Mouse (Mus musculus): ENCODE measurements around the gene Ccn6.
A peak's percentile ranks its signal among the peaks of the same experiment; 100 is the strongest.
"Not testable (repeated sequence)": the region's sequence is repeated elsewhere in the genome, so short reads cannot be mapped to it uniquely, and the experiment has no call there.

Ccn6 gene

DNA sequence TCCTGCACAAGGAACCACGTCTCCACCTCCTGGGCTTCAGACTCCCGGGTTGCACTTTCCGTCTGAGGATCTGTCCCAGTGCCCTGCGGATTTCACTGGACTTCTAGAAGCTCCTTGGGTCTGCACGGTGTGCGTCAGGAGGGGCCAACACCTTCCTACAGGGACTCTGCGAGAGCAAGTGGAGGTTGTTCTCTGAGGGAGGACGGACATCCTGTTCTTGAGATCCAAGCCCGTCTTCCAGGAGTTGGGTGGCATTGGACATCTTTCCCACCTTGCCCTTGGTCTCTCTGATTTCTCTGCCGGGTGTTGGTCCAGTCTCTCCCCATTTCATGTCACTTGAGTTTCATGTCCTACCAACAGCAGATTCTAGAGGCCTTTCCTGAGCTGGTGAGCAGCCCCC lies at the start of gene Ccn6:
Gene Ccn6, minus strand, starts transcription at position 101 of the 400 bp plus-strand sequence.
- no peak for DNase-seq (ENCODE audit: low read depth, low spot score)

DNA sequence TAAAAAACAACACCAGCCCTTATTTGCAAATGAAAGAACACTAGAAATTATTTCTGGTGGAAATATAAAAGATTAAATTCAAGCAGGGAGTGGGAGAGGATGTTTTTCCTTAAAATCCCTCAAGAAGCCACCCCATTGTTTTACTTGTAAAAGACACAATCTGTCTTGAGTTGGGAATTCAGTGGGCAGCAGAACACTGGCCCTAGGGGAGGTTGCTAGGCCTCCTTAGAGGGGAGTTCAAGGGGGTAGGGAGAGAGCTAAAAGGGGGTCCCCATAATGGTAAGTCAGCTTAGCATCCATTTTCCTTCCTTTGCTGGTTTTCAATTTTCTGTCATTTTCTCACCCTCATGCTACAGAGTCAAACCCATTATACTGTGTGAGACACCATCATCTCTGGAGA lies 46.4 kb upstream of the Ccn6 start:
- DNase-seq (ENCODE audit: low read depth, low spot score): no peak

DNA sequence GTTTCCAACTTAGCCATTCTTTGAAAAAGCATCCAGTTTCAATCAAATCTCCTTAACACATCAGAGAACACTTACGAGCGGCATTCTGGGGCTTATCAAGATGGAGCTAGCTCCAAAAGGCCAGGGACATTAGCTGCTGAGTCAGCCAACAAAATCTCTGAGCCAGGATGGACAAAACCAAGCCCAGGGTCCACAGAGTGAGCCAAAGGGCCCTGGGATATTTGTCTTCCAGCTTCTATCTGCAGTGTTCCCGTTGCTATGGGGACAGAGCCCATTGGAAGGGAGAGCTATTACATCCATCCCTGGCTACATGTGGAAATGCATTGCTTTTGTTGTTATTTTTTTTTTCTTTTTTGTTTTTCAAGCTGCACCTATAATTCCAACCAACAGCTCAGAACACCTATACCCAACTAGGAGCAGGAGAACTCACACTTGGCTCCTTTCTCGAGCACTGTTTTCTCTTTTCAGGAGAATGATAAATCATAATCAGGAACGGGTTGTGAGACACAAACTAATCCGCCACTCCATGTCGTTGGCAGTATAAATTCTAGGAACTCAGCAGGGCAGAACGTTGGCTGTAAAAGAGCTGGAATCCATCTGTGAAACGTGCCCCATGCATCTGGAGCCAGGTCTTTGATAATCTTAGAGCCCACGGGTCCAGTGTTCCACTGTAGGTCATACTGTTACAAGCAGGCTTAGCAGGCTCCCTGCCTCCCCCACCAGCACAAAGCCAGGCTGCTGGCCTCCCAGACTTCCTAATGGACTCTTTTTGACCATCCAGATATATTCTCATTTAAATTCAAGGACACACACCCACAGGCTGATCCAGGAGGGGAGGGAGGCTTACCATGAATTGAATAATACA lies 45.8 kb upstream of the Ccn6 start:
- DNase-seq (ENCODE audit: low read depth, low spot score): no peak

DNA sequence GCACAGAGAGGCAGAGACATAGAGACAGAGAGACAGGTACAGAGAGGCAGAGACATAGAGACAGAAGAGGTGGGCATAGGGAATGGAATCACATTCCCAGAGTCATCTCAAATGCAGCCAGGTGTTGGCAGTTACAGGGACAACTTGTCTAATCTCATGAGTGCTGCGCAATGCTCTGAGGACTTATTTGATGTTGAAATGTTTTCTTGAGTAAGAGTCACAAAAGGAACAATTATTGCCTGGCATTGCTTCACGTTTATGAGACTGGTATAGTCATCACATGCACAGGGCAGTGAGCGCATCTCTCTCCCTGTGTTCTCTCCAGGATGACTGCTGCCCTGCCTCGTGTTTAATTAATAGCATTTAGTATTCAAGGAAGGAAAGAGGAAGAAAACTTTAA lies 45.1 kb upstream of the Ccn6 start:
- no peak for DNase-seq (ENCODE audit: low read depth, low spot score)

DNA sequence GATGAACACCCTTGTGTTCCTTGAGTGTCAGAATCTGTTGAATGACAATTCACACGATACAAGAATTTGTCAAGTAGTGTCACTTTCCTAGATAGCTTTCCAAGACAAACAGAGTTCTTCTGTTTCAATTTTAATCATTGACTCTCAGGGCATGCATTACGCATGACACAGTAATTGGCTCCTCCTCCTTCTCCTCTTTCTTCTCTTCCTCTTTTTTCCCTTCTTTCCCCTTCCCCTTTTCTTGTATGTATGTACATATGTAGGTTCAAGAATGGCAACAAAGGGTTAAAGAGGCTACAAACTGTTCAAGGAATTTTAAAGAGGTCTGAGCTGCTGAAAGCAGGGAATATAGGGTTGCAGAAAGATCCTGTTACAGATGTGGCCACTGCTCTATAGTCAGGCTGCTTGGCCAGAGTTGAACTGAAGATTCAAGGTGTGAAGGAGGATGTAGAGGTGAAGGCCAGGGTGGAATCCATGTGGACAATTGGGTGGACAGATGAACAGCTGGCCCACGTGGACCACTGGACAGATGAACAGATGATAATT lies 43.8 kb upstream of the Ccn6 start:
- no peak for DNase-seq (ENCODE audit: low read depth, low spot score)

DNA sequence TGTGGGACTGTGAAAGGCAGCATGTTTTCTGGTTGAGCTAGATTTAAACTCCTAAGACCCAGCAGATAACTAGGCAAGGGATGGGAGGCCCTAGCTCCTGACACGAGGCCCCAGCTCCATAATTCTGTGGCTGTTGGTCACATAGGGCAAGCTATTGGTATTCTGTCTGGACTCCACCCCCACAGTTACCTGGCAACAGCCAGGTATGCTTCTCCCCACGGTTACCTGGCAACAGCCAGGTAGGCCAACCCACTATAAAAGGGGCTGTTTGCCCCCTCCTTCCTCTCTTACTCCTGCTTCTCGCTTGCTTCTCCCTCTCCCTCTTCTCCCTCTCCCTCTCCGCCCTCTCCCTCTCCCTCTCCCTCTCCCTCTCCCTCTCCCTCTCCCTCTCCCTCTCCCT lies 38.9 kb upstream of the Ccn6 start:
- no peak for DNase-seq (ENCODE audit: low read depth, low spot score)

DNA sequence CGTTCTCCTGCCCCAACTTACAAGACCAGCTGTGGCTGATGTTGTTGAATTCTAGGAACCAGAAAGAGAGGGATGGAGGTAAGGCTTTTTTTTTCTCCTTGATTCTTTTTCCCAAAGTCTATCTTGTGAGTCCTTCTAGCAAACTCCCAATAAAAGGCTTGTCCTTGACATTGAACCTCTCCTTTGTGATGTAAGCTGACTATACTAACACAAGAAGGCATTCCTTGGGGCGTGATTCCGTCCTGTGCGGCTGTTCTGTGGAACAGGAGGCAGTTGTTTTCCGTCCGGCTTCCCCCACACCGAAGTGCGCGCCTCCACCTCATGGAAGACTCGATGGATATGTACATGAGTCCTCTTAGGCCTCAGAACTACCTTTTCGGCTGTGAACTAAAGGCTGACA lies 34.6 kb upstream of the Ccn6 start:
- not testable (repeated sequence) for DNase-seq (ENCODE audit: low read depth, low spot score)

DNA sequence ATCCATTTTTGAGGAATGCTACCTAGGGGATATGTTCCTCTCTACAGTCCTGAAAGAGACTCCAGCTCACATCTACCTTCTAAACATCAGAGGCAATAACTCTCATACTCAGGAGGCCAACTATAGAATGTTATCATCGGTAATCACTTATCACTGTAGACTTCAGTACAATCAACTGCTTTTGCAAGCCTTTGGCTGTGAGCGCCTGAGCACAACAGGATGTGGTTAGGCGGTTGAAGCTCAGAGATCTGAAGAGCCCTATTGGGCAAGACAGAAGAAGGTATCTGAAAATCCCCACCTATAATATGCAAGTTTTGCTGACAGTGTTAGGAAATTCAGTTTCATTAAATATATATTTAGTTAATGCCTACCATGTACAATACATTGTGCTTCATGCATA lies 29.1 kb upstream of the Ccn6 start:
- no peak for DNase-seq (ENCODE audit: low read depth, low spot score)

DNA sequence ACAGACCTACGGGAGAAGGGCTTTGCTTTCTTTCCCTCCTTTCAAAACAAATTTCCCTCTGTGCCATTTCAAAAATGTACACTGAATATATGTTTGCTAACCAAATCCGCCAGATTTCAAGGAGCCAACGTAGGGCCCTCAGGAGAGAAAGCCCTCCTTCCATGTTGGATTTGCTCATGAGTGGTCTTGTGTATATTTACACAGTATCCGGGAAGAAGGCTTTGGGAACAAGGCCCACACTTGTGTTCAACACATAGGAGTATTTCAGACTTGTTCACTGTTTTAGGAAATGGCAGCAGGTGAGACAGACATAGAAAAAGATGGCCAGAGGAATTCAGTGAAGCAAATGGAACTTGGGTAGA lies 21.9 kb upstream of the Ccn6 start:
- DNase-seq (ENCODE audit: low read depth, low spot score): no peak

DNA sequence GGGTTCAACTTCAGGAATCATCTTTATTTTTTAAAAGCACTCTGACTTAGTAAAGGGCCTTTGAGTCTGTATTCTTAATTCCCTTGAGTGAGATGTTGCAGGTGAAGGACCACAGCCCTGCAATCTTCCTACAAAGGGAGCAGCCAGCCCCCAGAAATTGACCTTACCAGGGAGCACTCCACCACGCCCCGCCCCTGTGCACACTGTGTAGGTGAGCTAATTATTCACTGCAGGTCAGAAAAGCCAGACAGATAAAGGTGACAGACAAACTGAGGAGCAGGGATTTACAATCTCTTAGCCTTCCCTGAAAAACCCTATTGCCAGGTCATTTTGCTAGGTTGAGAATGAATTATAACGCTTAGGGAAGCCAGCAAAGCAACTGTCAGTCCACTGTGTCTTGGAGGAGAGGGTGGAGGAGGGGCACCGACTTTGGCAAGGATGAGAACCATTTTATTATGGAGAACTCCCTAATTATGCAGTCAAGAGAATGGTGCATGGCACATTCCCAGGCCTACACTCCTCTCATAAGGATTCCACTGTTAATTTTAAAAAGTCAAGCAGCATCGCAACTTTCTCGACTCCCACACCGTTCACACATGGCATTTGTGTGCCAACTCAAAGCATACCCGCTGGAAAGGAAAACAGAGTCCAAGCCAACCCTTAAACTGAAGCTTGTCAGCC lies 21.4 kb upstream of the Ccn6 start:
- no peak for DNase-seq (ENCODE audit: low read depth, low spot score)

DNA sequence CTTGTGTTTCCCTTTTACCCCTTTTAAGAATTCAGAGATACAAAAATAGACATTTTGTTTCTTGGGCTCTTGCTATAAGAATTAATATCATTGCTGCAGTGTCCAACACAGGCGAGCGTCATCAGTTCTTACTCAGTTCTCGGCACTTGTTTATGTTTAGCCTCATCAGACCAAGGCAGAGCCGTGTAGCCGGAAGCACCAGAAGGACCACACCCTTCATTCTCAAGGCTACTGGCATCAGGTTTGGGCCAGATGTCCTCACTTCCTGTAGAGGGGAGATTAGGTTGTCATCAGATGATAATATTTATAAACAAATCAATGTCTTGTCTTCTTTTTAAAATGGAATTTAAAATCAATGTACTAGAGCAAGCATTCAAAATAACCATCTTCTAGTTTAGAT lies 13.4 kb upstream of the Ccn6 start:
- no peak for DNase-seq (ENCODE audit: low read depth, low spot score)

DNA sequence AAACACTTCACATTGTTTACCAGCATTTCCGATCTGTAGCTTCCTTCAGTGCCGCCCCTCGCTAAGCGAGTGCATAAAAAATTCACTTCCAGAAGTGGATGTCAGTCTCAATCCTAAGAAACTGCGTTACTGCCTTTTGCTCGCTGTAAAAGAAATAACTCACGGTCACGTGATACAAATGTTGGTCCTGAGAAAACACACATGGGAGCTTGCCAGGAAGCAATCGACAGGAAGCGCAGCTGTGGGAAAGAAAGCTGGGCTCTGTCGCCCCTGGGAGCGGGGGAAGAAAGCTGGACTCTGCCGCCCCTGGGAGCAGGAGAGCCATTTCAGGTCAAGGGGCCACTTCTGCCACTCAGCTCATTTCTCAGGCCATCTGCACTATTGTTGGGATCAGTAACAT lies 9.5 kb upstream of the Ccn6 start:
- no peak for DNase-seq (ENCODE audit: low read depth, low spot score)

DNA sequence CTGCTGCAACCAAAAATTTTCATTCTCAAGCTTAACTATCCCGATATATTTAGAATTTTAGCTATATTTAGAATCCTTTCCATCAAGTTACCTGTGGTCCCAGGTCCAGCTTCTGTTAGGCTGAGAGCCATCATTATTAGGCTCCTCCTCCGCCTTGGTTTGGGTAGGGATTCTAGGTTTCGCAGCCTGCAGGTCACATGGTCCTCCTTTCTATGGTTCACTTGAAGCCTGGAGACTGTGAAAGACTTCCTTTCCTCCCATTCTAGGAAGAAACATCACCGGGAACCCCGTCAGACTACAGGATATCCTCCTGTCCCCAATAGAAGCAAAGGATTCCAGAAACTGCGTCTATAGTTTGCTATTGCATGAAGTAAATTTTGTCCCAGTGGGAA lies 8.9 kb upstream of the Ccn6 start:
- DNase-seq (ENCODE audit: low read depth, low spot score): no peak

DNA sequence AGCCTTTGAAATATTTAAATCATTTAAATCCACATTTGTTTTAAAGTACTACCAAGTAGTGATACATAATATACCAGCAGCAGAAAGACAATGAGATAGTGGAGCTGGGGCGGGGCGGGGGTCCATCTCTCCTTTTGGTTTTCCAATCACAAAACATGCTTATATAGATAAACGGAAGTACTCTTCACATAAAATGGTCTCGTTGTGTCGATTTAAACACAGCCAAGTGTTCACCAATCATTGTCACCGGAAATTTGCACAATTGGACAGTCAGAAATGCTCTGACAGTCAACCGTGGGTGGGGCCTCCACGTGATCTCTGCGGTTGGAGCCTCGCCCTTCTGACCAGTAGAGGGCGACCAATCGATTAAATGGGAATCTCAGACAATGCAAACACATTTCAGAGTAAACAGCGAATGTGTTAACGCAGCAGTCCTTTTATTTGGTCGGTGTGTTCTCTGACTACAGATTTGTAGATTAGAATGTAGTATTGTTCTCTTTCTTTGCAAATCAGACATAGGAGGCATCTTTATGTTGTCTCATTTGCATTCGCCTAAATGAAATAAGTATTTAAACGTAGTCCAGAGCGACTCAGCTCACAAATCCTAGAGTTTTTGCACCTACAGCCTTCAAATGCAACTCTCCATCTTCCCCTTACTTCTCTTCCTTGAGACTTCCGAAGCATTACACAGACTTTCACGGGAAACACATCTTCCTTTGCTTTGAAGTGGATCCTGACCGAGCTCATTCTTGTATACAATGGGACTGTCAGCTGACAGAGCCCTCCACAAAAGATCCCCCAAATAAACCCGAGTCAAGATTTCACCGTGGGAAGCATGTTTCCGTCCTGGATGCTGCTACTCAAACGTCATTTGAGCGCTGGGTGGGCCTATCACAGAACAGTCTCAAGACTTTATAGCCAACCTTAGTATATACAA lies 8.3 kb upstream of the Ccn6 start:
- peak; percentile 25 for DNase-seq (ENCODE audit: low read depth, low spot score)

DNA sequence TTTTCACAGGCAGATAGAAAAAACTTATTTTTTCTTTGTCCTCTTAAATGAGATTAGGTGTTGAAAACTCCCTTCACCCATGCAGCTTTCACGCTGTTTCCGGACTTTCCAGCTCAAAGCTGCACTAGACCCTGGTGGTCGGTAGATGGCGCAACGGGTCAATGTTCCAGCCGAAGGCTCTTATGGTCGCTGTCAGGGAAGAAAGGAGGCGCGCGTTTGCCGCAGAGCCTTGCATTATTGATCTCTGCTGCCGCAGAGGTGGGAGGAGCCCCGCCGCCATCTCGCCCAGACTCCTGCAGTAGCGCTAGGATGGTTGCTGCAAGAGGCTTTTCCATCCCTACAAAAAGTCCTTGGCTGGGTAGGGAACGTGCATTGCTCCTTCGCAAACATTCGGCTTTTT lies 7.5 kb upstream of the Ccn6 start:
- peak; percentile 42 for DNase-seq (ENCODE audit: low read depth, low spot score)

DNA sequence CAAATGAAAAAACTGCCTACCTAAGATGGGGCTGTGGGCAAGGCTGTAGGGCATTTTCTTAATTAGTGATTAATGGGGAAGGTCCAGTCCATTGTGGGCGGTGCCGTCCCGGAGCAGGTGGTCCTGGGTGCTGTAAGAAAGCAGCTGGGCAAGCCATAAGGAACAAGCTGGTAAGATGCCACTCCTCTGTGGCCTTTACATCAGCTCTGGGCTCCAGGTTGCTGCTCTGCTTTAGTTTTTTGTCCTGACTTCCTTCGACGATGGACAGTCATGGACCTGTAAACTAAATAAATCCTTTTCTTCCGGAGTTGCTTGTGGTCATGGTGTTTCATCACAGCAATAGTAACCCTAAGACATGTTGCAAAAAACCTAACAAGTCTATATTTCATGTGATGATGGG lies 7.1 kb upstream of the Ccn6 start:
- DNase-seq (ENCODE audit: low read depth, low spot score): no peak

DNA sequence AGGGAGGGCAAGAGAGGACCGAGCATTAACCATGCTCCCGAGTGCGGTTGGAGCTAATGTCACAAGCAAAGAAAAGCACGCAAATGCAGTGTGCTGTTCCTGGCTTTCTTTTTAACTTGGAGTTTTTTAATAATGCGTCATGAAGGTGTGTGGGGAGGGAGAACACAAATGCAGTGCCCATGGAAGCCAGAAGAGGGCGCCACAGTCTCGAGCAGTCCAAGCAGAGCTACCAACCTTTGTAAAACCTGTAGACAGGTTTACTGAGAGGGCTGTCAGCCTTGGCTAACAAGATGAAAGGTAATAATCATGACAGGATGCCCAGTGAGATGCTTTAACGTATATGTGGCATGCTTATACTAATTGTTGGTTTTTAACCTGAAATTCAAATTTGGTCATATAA lies 6.6 kb upstream of the Ccn6 start:
- peak; percentile 12 for DNase-seq (ENCODE audit: low read depth, low spot score)

DNA sequence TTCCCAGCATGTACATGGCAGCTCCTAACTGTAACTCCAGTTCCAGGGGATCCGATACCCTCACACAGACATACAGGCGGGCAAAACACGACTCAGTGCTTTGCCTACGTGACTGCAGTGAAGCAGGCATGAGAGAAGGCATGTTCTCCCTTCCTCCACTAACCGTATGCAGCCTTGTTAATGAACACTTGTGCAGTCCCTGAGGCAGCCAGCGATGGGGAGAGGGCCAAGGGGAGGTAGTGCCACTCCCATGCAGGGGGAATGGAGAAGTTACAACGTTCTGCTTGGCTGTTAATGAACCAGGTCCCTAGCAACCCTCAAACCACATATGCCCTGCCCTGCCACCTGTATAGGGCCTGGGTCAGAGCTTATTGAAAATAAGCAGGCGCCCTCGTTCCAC lies 6.0 kb upstream of the Ccn6 start:
- no peak for DNase-seq (ENCODE audit: low read depth, low spot score)

DNA sequence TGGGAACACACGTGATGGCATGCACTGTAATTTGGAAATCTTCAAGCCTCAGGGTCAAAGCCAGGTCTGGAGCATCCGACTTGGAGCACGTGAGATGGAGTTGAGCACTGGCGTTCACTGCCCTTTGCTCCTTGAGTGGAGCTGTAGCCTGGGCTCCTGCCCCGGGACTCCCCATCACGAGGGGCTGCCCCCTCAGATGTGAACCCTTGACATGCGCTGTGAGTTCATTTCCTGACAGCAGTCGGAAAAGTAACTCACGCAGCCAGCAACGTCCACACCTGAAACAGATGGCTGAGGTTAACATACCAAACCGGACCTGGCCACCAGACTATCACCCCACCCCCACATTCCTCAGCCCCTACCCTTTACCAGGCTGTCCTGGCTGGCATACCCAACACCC lies 4.0 kb upstream of the Ccn6 start:
- DNase-seq (ENCODE audit: low read depth, low spot score): no peak

DNA sequence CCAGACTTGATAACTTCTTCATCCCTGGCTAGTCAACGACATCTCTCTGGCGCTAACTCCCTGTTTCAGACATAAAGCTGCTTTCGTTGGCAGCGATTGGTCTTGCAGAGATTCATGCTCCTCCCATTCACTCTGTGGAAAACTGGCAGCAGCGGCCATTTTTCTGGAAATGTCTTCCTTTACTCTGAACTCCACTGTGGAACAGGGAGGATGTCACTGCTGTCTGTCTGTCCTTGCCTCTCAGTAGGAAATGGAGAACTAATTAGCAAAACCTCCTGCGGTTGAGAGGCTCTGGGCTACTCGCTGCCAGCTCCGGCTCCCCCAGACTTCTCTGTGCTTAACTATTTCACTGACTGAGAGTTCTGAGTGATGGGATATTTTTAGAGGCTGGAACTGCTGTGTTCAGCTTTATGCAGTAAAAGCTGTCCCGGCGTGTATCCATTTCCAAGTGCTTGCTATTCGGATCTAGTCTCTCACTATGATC lies 2.1 kb upstream of the Ccn6 start:
- DNase-seq (ENCODE audit: low read depth, low spot score): no peak

DNA sequence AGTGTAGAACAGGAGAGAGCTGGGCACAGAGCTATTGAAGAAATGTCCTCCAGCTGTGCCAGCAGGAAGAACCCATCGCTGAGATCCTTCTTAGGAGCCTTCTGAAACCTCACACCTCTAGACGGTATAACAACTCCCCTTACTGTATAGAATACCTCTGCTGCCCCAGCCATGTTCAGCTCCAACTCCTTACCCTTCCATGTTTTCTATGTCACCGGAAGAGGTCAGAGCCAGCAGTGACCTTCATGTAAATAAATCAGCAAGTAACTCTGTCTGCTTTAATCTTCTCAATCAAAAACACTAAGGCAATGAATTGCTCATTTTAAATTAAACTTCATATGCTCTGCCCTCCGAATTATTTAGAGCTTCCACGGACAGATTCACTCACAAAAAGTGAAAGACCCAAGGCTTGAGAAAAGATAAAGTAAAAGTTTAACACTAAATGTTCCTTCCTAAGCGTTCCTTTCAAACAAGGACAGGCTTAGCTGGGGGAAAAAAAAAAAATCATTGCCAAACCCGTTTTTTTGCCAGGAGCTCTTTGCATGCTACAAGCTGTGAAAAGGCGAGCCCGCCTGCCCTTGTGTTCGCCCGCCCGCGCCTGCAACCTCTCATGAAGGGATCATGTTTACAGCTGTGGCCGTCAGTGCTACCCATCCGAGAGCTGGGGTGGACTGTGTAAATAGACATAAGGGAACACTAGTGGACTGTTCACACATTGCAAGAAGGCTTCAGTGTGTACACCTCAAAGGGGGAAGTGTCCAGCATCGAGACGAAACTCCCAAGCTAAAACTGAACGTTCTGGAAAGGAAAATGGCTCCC lies 719 bp downstream of the Ccn6 start:
- DNase-seq (ENCODE audit: low read depth, low spot score): no peak
